Comparison of ENCODE assay signal across 11 mouse cellular contexts in genomic region chr4:124755526-124755925, GRCm38 (mm10). TPM values are rescaled to one million over a fixed set of nuclear protein-coding genes. Genes with fewer than 3 reads are reported as not detected.
DNase-seq lines count a peak whose midpoint lies in the region; ATAC-seq and TF ChIP-seq lines count a peak whose summit lies in the region.
"Had no signal": no experiment of that assay in that cellular context is flagged by ENCODE, and none has a peak within 500 bp of the region (broad histone marks: within the 10 kb centered on the region; RNA-seq: fewer than 3 reads in every experiment).

No protein-coding gene starts in this region.

- H3K9ac ChIP-seq in heart, embryonic 12.5 days = no peak overlapping the region
- H3K9ac ChIP-seq in lung, postnatal 0 days (replicated peaks; ENCODE audit: low read depth) = no peak overlapping the region
- no peak overlapping the region for H3K9ac ChIP-seq in embryonic facial prominence, embryonic 14.5 days (ENCODE audit: low read depth, low read length)

- no peak for ATAC-seq in heart, embryonic 12.5 days (ENCODE audit: insufficient number of reproducible peaks, low FRiP score)
- no peak for ATAC-seq in lung, postnatal 0 days
- no peak for ATAC-seq in embryonic facial prominence, embryonic 14.5 days (ENCODE audit: low read depth)
- ATAC-seq: midbrain, embryonic 16.5 days had no signal

- TF ChIP-seq EP300 in lung, postnatal 0 days (IDR thresholded peaks at IDR 0.05) = no peak

- TF ChIP-seq POLR2A in lung, adult 2 months (IDR thresholded peaks at IDR 0.05; ENCODE audit: borderline replicate concordance, extremely low read depth, low read depth, low read length) = no peak
- TF ChIP-seq POLR2A in myocyte (IDR thresholded peaks at IDR 0.05; ENCODE audit: insufficient read length, low read depth) = no peak

- H3ac ChIP-seq in myocyte (ENCODE audit: control insufficient read depth, insufficient read length) = no peak overlapping the region

- no peak for DNase-seq in heart, adult 8-10 months (ENCODE audit: low spot score)
- no peak for DNase-seq in lung, postnatal 0 days (ENCODE audit: low spot score)
- DNase-seq in lung, adult 2 months = no peak
- peak; percentile 11 for DNase-seq in embryonic facial prominence, embryonic 14.5 days (ENCODE audit: low spot score)
- DNase-seq in cerebellum, adult 11-12 months = no peak
- DNase-seq in layer of hippocampus, adult 9-10 months (ENCODE audit: low spot score) = no peak
- DNase-seq: cerebellum, postnatal 14 days; heart, postnatal 14 days had no signal

- peaks cover 52% of the 10 kb centered on the region for H3K4me1 ChIP-seq in heart, embryonic 12.5 days (replicated peaks)
- peaks cover 8% of the 10 kb centered on the region for H3K4me1 ChIP-seq in lung, postnatal 0 days (ENCODE audit: insufficient read depth, low read depth, low read length)
- H3K4me1 ChIP-seq in lung, adult 2 months (ENCODE audit: control insufficient read depth, insufficient read depth, low read length) = peaks cover 33% of the 10 kb centered on the region
- peaks cover 10% of the 10 kb centered on the region for H3K4me1 ChIP-seq in embryonic facial prominence, embryonic 14.5 days (ENCODE audit: control insufficient read depth, insufficient read depth, low read length)

- H3K27ac ChIP-seq in heart, embryonic 12.5 days (ENCODE audit: poor library complexity, severe bottlenecking) = peak overlapping the region; percentile 17; the same call in 1 of the 2 replicates
- H3K27ac ChIP-seq in lung, postnatal 0 days (ENCODE audit: low read length) = 0 out of 2 replicates have a peak overlapping the region, but pooled peaks have one; percentile 32
- H3K27ac ChIP-seq in embryonic facial prominence, embryonic 14.5 days (replicated peaks; ENCODE audit: low read depth, low read length) = no peak overlapping the region

- H3K4me2 ChIP-seq in heart, embryonic 12.5 days = no peak overlapping the region
- H3K4me2 ChIP-seq in lung, postnatal 0 days (replicated peaks; ENCODE audit: low read depth, low read length) = no peak overlapping the region
- H3K4me2 ChIP-seq in embryonic facial prominence, embryonic 14.5 days (ENCODE audit: low read depth, low read length) = no peak overlapping the region
- peak overlapping the region; percentile 18 for H3K4me2 ChIP-seq in myocyte (ENCODE audit: low read depth)

- no peak for TF ChIP-seq CTCF in lung, postnatal 0 days (IDR thresholded peaks at IDR 0.05)
- TF ChIP-seq CTCF in lung, adult 2 months (IDR thresholded peaks at IDR 0.05; ENCODE audit: insufficient read depth, low read length) = no peak

- H3K36me3 ChIP-seq in heart, embryonic 12.5 days = peaks cover 5% of the 10 kb centered on the region; the same call in 1 of the 2 replicates
- no peaks in the 10 kb centered on the region for H3K36me3 ChIP-seq in lung, postnatal 0 days (ENCODE audit: insufficient read depth, low read length)
- no peaks in the 10 kb centered on the region for H3K36me3 ChIP-seq in embryonic facial prominence, embryonic 14.5 days (ENCODE audit: control insufficient read depth, insufficient read depth, low read length)
- H3K36me3 ChIP-seq in myocyte (ENCODE audit: control insufficient read depth, insufficient read depth) = peaks cover 4% of the 10 kb centered on the region

- no peaks in the 10 kb centered on the region for H3K9me3 ChIP-seq in heart, embryonic 12.5 days (replicated peaks)
- H3K9me3 ChIP-seq in lung, postnatal 0 days (ENCODE audit: low read length) = no peaks in the 10 kb centered on the region
- no peaks in the 10 kb centered on the region for H3K9me3 ChIP-seq in embryonic facial prominence, embryonic 14.5 days (ENCODE audit: control insufficient read depth, low read length)

- WGBS in heart, embryonic 12.5 days = 66% methylated on average over 7 of the region's 7 CpGs
- WGBS in lung, postnatal 0 days = 39% methylated on average over 7 of the region's 7 CpGs
- 31% methylated on average over 7 of the region's 7 CpGs for WGBS in lung, adult 2 months
- WGBS in embryonic facial prominence, embryonic 14.5 days = 44% methylated on average over 7 of the region's 7 CpGs

- no peak overlapping the region for H3K4me3 ChIP-seq in heart, embryonic 12.5 days
- no peak overlapping the region for H3K4me3 ChIP-seq in lung, postnatal 0 days (ENCODE audit: low read depth, low read length)
- H3K4me3 ChIP-seq in lung, adult 2 months (replicated peaks; ENCODE audit: extremely low read depth, low read depth, low read length) = no peak overlapping the region
- H3K4me3 ChIP-seq in embryonic facial prominence, embryonic 14.5 days (ENCODE audit: low read depth, low read length) = no peak overlapping the region
- no peak overlapping the region for H3K4me3 ChIP-seq in myocyte

- peaks cover 61% of the 10 kb centered on the region for H3K79me2 ChIP-seq in myocyte (ENCODE audit: control insufficient read depth, insufficient read depth)

- H3K27me3 ChIP-seq in heart, embryonic 12.5 days (replicated peaks) = no peaks in the 10 kb centered on the region
- H3K27me3 ChIP-seq in lung, postnatal 0 days (replicated peaks; ENCODE audit: insufficient read depth, low read length) = no peaks in the 10 kb centered on the region
- H3K27me3 ChIP-seq in embryonic facial prominence, embryonic 14.5 days (replicated peaks; ENCODE audit: control insufficient read depth, insufficient read depth, low read length) = no peaks in the 10 kb centered on the region
- no peaks in the 10 kb centered on the region for H3K27me3 ChIP-seq in myocyte (ENCODE audit: control insufficient read depth, insufficient read depth, insufficient read length)

TF ChIP-seq in myocyte, 11 proteins besides CTCF, POLR2A, EP300 and RAD21:
- TF ChIP-seq USF1 (IDR thresholded peaks at IDR 0.05; ENCODE audit: low read depth) (no peak), SRF (IDR thresholded peaks at IDR 0.05; ENCODE audit: control insufficient read depth, insufficient read length, low read depth) (no peak), E2F4 (IDR thresholded peaks at IDR 0.05; ENCODE audit: insufficient read depth) (no peak), CEBPB (IDR thresholded peaks at IDR 0.05; ENCODE audit: insufficient read depth, poor library complexity, severe bottlenecking) (no peak), POLR2AphosphoS2 (IDR thresholded peaks at IDR 0.05; ENCODE audit: insufficient read length, low read depth) (no peak)

RNA-seq across cellular contexts. Expression of gene Inpp5b, which starts 13.9 kb away (rescaled TPM):
- polyA plus RNA-seq in heart, embryonic 12.5 days (2016; fragmentation: Nextera tagmentation; extraction: Ambion mirVana) = 17.3 and 20.2 TPM in 2 replicates
- total RNA-seq in heart, adult 8-10 months (2022) = 1 to 10 TPM; 6.5 to 9.9 (median 7.3) TPM
- 59.6 and 62.9 TPM in 2 replicates for polyA plus RNA-seq in lung, postnatal 0 days (2015; fragmentation: Nextera tagmentation; extraction: Ambion mirVana)
- 62.1 and 93.3 TPM in 2 replicates for polyA plus RNA-seq in lung, adult 2 months (2012; rRNA removed)
- polyA plus RNA-seq in embryonic facial prominence, embryonic 14.5 days (2014; fragmentation: Nextera tagmentation; extraction: Ambion mirVana) = 23.7 and 29.5 TPM in 2 replicates
- 25.1 TPM for polyA plus RNA-seq in myocyte (2012; fragmentation: generic; extraction: Trizol)

RNA-seq across cellular contexts. Expression of gene Sf3a3, which starts 41.0 kb away (rescaled TPM):
- 100.0 and 100 TPM in 2 replicates for polyA plus RNA-seq in heart, embryonic 12.5 days (2016; fragmentation: Nextera tagmentation; extraction: Ambion mirVana)
- 10 to 100 TPM; 15.5 to 17.3 (median 16.5) TPM for total RNA-seq in heart, adult 8-10 months (2022)
- polyA plus RNA-seq in lung, postnatal 0 days (2015; fragmentation: Nextera tagmentation; extraction: Ambion mirVana) = 49.1 and 57.1 TPM in 2 replicates
- 8.1 and 11.5 TPM in 2 replicates for polyA plus RNA-seq in lung, adult 2 months (2012; rRNA removed)
- polyA plus RNA-seq in embryonic facial prominence, embryonic 14.5 days (2014; fragmentation: Nextera tagmentation; extraction: Ambion mirVana) = 110 and 118 TPM in 2 replicates
- 41.6 TPM for polyA plus RNA-seq in myocyte (2012; fragmentation: generic; extraction: Trizol)

RNA-seq across cellular contexts. Expression of gene Mtf1, which starts 46.4 kb away (rescaled TPM):
- 9.8 and 11.6 TPM in 2 replicates for polyA plus RNA-seq in heart, embryonic 12.5 days (2016; fragmentation: Nextera tagmentation; extraction: Ambion mirVana)
- 10 to 100 TPM; 12.5 to 18.4 (median 14.5) TPM for total RNA-seq in heart, adult 8-10 months (2022)
- polyA plus RNA-seq in lung, postnatal 0 days (2015; fragmentation: Nextera tagmentation; extraction: Ambion mirVana) = 9.3 and 10.8 TPM in 2 replicates
- polyA plus RNA-seq in lung, adult 2 months (2012; rRNA removed) = 6.5 and 8.0 TPM in 2 replicates
- polyA plus RNA-seq in embryonic facial prominence, embryonic 14.5 days (2014; fragmentation: Nextera tagmentation; extraction: Ambion mirVana) = 9.9 and 11.5 TPM in 2 replicates
- polyA plus RNA-seq in myocyte (2012; fragmentation: generic; extraction: Trizol) = 12.9 TPM

RNA-seq across cellular contexts. Expression of gene Fhl3, which starts 55.0 kb away (rescaled TPM):
- 6.2 TPM in 2 replicates for polyA plus RNA-seq in heart, embryonic 12.5 days (2016; fragmentation: Nextera tagmentation; extraction: Ambion mirVana)
- total RNA-seq in heart, adult 8-10 months (2022) = 10 to 100 TPM in 2 of 4 experiments, 1 to 10 TPM in 2; 8.8 to 18.8 (median 11.2) TPM
- polyA plus RNA-seq in lung, postnatal 0 days (2015; fragmentation: Nextera tagmentation; extraction: Ambion mirVana) = 5.2 and 5.8 TPM in 2 replicates
- 15.1 and 36.7 TPM in 2 replicates for polyA plus RNA-seq in lung, adult 2 months (2012; rRNA removed)
- 15.7 and 18.2 TPM in 2 replicates for polyA plus RNA-seq in embryonic facial prominence, embryonic 14.5 days (2014; fragmentation: Nextera tagmentation; extraction: Ambion mirVana)
- 110 TPM for polyA plus RNA-seq in myocyte (2012; fragmentation: generic; extraction: Trizol)
